Mouse (Mus musculus): ENCODE data around the gene Amd1. TPM values are rescaled to one million over a fixed set of nuclear protein-coding genes. Genes with fewer than 3 reads are reported as not detected.
"Not testable (repeated sequence)": the region's sequence is repeated elsewhere in the genome, so short reads cannot be mapped to it uniquely, and the experiment has no call there.

Amd1 gene
- total RNA-seq, 1 experiment from 2014 or later, result 215 TPM

- ATAC-seq (replicated peaks; ENCODE audit: low read depth, poor library complexity, severe bottlenecking), result no peak
These were observed 4.0 kb upstream of the Amd1 start for GRCm38 (mm10) chr10:40305989-40306388.

DNA sequence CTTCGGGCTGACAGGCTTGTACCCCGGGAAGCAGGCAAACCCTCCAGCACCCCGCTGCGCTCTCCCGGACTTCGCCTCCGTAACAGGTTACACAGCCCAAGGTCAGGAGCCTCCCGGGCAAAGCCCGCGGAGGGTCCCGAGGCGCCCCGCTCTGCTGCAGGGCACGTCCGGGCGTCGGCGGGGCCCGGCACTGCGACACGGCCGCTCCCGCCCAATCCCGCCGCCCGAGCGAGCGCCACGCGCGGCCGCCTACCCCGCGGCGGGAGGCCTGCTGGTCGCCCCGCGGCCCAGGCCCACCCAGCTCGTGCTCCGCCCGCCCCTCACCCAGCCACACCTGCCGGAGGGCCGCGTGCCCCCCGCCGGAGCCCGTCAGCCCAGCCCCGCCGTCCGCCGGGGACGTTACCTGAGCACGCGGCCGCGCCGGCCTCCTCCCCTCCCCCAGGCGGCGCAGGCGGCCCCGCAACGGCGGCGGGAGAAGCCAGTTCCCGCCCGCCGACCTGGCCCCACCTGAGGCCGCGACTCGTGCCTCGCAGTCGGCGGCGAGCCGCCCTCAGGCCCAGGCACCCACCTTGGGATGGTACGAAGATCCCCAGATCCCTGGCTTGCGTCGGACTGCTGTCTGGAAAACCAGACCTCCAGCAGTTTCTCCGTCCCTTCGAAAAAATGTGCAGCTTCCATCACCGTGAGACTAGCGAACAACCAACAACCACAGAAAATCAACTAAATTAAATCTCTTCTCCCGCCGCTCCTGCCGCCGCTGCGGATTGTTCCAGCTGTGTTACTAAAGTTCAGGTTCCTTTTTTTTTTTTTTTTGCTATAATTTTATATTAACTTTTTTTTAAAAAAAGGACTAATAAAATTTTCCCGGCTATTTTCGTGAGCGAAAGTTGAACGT, 558 bp downstream of the Amd1 start:
- ATAC-seq (replicated peaks; ENCODE audit: low read depth, poor library complexity, severe bottlenecking), result not testable (repeated sequence)

GRCm38 (mm10) chr10:40300648-40301171, 1.3 kb downstream of the Amd1 start:
- ATAC-seq (replicated peaks; ENCODE audit: low read depth, poor library complexity, severe bottlenecking), result peak; percentile 52

- no peak for ATAC-seq (replicated peaks; ENCODE audit: low read depth, poor library complexity, severe bottlenecking)
These were observed 9.3 kb downstream of the Amd1 start for GRCm38 (mm10) chr10:40292640-40293039.

GRCm38 (mm10) chr10:40286767-40287166, 15.2 kb downstream of the Amd1 start:
- ATAC-seq (replicated peaks; ENCODE audit: low read depth, poor library complexity, severe bottlenecking), result no peak

DNA sequence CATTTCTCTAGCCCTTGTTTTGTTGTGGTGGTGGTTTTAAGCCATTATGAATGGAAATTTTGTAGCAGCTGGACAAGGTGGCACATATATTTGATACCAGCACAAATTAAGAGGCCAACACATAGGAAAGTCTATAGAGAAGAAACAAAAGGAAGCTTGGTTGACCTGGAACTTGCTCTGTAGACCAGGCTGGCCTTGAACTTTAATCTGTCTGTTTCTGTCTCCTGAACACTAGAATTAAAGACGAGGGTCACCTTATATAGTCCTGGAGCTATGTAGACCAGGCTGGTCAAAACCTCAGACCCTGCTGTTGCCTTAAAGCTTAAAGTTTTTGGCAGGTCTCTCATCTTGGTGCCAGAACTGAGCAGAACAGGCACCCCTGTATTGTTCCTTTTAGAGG, 16.4 kb downstream of the Amd1 start:
- no peak for ATAC-seq (replicated peaks; ENCODE audit: low read depth, poor library complexity, severe bottlenecking)

DNA sequence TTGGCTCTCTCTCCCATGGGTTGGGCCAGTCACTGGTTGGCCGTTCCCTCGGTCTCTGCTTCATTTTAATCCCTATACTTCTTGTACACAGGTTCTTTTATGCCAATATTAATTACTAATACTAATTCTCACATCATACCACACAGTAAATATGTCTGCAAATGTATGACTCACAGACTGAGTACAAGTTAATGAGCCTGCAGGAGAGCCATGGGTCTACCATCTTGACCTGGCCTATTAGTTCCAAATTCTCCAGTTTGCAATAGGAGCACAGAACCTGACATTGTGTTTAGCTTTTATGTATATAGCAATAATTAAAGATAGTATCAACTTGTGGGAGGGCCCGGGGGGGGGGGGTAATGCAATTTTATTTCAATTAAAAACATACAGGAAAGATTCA, 17.0 kb downstream of the Amd1 start:
- no peak for ATAC-seq (replicated peaks; ENCODE audit: low read depth, poor library complexity, severe bottlenecking)

- no peak for ATAC-seq (replicated peaks; ENCODE audit: low read depth, poor library complexity, severe bottlenecking)
These were observed 17.7 kb downstream of the Amd1 start for GRCm38 (mm10) chr10:40284179-40284831.

DNA sequence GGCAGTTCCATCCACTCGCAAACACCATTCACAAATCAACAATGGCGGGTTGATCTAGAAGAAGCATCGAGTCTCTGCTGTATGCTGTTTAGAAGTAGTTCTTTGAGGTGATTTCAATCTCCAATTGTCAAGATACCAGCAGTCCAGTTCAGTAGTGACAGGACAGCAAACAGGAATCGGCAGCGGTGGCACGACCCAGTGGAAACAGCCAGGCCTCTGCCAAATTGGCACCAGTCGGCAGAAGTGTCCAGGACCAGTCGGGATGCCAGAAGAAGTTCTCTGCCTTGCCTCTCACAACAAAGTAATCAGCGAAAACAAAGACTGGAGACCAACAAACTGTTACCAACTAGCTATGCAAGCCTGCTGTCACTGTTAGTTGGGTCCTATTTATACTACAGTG, 18.4 kb downstream of the Amd1 start:
- no peak for ATAC-seq (replicated peaks; ENCODE audit: low read depth, poor library complexity, severe bottlenecking)

DNA sequence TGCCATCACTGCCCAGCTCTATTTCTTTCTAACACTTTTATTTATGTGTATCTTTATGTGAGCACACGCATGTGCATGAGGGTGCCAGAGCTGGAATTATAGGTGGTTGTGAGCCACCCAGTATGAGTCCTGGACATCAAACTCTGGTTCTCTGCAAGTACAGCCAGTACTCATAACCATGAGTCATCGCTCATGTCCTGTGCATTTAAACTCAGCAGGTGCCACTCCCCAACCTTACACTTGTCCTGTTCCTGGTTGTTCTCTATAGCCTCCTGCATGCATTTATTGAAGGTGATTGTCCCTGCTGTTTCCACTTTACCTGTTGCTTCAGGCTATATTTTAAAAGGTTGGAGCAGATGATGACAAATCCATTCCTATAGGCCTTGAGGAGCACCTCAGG, 20.4 kb downstream of the Amd1 start:
- no peak for ATAC-seq (replicated peaks; ENCODE audit: low read depth, poor library complexity, severe bottlenecking)

DNA sequence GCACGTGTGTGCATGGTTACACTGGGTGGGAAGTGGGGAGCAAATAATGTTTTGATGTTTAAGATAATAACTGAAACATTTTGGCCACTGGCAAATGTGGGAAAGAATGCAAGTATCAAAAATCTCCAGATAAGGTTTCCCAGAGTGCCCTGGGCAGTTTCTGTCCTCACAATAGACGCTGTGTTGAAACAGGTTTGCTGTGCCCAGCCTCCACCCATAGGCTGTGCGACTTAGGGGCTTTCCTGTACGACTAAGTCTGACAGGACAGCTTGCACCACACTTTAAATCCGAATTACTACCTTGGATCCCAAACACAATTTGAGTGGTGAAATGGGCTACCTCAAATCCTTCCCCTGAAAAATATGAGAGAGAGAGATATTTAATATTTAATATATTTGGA, 23.7 kb downstream of the Amd1 start:
- no peak for ATAC-seq (replicated peaks; ENCODE audit: low read depth, poor library complexity, severe bottlenecking)

GRCm38 (mm10) chr10:40275991-40276390, 26.0 kb downstream of the Amd1 start:
- peak; percentile 96 for ATAC-seq (replicated peaks; ENCODE audit: low read depth, poor library complexity, severe bottlenecking)

- ATAC-seq (replicated peaks; ENCODE audit: low read depth, poor library complexity, severe bottlenecking), result no peak
These were observed 28.0 kb downstream of the Amd1 start for GRCm38 (mm10) chr10:40273938-40274337.

- ATAC-seq (replicated peaks; ENCODE audit: low read depth, poor library complexity, severe bottlenecking), result no peak
These were observed 30.8 kb downstream of the Amd1 start for GRCm38 (mm10) chr10:40271216-40271615.

DNA sequence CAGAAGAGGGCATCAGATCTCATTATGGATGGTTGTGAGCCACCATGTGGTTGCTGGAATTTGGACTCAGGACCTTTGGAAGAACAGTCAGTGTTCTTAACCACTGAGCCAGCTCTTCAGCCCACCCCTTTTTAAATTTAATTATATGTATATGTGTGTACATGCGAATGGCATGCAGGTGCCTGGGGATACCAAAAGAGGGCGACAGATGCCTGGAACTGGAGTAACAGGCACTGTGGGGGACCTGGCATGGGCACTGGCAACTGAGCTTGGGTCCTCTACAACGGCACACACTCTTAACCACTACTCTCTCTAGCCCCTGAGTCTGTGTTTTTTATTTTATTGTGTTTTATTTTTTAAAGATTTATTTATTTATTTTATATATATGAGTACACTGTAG, 37.1 kb downstream of the Amd1 start:
- ATAC-seq (replicated peaks; ENCODE audit: low read depth, poor library complexity, severe bottlenecking), result no peak

- no peak for ATAC-seq (replicated peaks; ENCODE audit: low read depth, poor library complexity, severe bottlenecking)
These were observed 38.3 kb downstream of the Amd1 start for GRCm38 (mm10) chr10:40263691-40264090.

DNA sequence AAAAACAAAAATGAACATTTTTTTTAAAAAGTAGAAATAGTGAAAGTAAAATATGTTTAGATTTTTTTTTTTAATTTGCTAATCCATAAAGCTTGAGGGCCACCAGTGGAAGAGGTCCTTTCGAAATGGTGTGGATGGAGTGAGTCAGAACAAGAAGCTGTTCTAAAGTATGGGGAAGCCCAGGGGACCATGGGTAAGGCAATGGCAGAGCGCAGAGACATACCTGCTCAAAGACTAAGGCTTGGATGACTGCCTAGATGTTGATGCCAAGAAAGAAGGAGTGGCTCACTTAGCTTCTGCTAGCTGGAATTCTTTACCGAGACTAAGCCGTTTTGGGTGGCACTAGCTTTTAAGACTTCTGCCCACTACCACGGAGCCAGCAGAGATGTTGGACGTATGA, 39.8 kb downstream of the Amd1 start:
- no peak for ATAC-seq (replicated peaks; ENCODE audit: low read depth, poor library complexity, severe bottlenecking)

GRCm38 (mm10) chr10:40260305-40260704, 41.7 kb downstream of the Amd1 start:
- no peak for ATAC-seq (replicated peaks; ENCODE audit: low read depth, poor library complexity, severe bottlenecking)

- no peak for ATAC-seq (replicated peaks; ENCODE audit: low read depth, poor library complexity, severe bottlenecking)
These were observed 42.4 kb downstream of the Amd1 start for GRCm38 (mm10) chr10:40259542-40259941.

- peak; percentile 41 for ATAC-seq (replicated peaks; ENCODE audit: low read depth, poor library complexity, severe bottlenecking)
These were observed 43.0 kb downstream of the Amd1 start for GRCm38 (mm10) chr10:40258976-40259375.

GRCm38 (mm10) chr10:40258401-40258966, 43.5 kb downstream of the Amd1 start:
- peak; percentile 71 for ATAC-seq (replicated peaks; ENCODE audit: low read depth, poor library complexity, severe bottlenecking)

Measured in common myeloid progenitor, adult 5-6 weeks (primary cell).